Mouse (Mus musculus) liver, adult 2 months (tissue): ENCODE measurements at regions not wholly inside any gene's neighbourhood (a gene's known extent, or its start where the extent isn't known, plus 50 kb on each side); places are given as distances from the start of the nearest gene placed in this dataset.

Experiments
- CTCF ChIP-seq: fragments of 200-500 bp; IDR thresholded peaks from 2 replicates; pipeline ENCODE4 v1.5.1; 2011; ENCODE audit warnings: low read depth, low read length, control low read depth
- POLR2A ChIP-seq: fragments of 200-500 bp; IDR thresholded peaks from 2 replicates; pipeline ENCODE4 v1.6.1; 2011; ENCODE audit warnings: low read length, control low read depth; ENCODE audit not compliant: insufficient read depth; ENCODE audit errors: extremely low read depth

GRCm38 (mm10) chr3:105228401-105228800, 161.8 kb downstream of the 4930564D02Rik start:
- TF ChIP-seq CTCF (no peak), POLR2A (no peak)
